Mouse (Mus musculus): ENCODE data around the gene Gm8890. TPM values are rescaled to one million over a fixed set of nuclear protein-coding genes. Genes with fewer than 3 reads are reported as not detected.
"Not testable (repeated sequence)": the region's sequence is repeated elsewhere in the genome, so short reads cannot be mapped to it uniquely, and the experiment has no call there.

Gene Gm8890
- polyA plus RNA-seq (2015; fragmentation: Nextera tagmentation; extraction: Ambion mirVana), result not detected in 2 replicates

DNA sequence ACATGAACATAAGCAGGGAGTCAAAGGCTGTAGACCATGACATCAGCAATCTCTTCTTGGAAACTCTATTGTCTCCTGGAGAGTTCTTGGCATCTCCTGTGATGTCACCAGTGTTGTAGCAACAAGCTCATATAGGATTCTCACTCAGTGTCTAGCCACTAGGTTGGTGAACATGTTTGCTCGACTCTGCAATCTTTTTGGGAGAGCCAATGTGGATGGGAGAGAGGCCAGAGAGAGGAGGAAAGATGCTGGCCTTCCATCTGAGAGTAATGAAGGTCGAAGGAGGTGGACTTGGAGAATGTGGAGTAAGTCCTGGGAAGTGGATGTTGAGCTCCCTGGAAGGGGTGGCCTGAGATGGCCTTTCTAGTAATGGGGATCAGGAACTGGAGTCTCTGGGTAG, at the start of gene Gm8890:
Gene Gm8890 (plus strand): TSS at position 301 of the 400 bp plus-strand sequence.
- not testable (repeated sequence) for H3K9ac ChIP-seq; H3K4me3 ChIP-seq (replicated peaks); H3K4me2 ChIP-seq (replicated peaks); H3K27me3 ChIP-seq; H3K9me3 ChIP-seq (replicated peaks); H3K27ac ChIP-seq (replicated peaks); H3K4me1 ChIP-seq; ATAC-seq (ENCODE audit: insufficient number of reproducible peaks, low FRiP score, low TSS enrichment, low read depth); H3K36me3 ChIP-seq
- WGBS, result 40% methylated on average over 1 of the region's 2 CpGs

DNA sequence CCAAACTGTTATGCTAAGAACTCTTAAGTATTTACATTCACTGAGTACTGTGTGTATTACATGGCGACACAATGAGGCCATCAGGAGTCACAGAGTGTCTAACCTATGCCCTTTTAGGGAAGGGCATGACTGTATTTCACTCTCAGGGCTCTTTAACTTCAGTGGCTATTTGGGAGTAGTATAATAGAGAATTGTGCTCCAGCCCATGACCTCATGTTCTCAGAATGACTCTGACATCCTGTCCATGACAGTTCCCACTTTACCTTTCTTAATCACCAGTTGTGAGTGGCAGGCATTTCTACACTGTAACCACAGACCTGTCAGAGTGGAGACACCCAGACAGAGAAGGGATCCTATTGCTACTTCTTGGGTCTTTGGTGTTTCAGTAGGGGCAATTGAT, 388 bp downstream of the Gm8890 start:
- not testable (repeated sequence) for ATAC-seq (ENCODE audit: insufficient number of reproducible peaks, low FRiP score, low TSS enrichment, low read depth); H3K4me3 ChIP-seq (replicated peaks); H3K9me3 ChIP-seq (replicated peaks); H3K9ac ChIP-seq; H3K27ac ChIP-seq (replicated peaks); H3K36me3 ChIP-seq; H3K4me2 ChIP-seq (replicated peaks); H3K4me1 ChIP-seq; H3K27me3 ChIP-seq
- 65% methylated on average over 1 of the region's 1 CpGs for WGBS

Other genes starting within 250 kb of the Gm8890 start
- not detected in 2 replicates for gene Gm8879, start 128.4 kb upstream of the Gm8890 start, polyA plus RNA-seq (2015; fragmentation: Nextera tagmentation; extraction: Ambion mirVana)
- not detected in 2 replicates for gene Gm5861, start 73.0 kb upstream of the Gm8890 start, polyA plus RNA-seq (2015; fragmentation: Nextera tagmentation; extraction: Ambion mirVana)
- not detected in 2 replicates for gene Speer1, start 85.5 kb downstream of the Gm8890 start, polyA plus RNA-seq (2015; fragmentation: Nextera tagmentation; extraction: Ambion mirVana)
- gene Gm8897, start 160.4 kb downstream of the Gm8890 start, polyA plus RNA-seq (2015; fragmentation: Nextera tagmentation; extraction: Ambion mirVana), result not detected in 2 replicates
- not detected in 2 replicates for gene Gm8906, start 246.7 kb downstream of the Gm8890 start, polyA plus RNA-seq (2015; fragmentation: Nextera tagmentation; extraction: Ambion mirVana)